Mouse (Mus musculus): ENCODE data around the gene Cyp11a1.

Gene Cyp11a1

DNA sequence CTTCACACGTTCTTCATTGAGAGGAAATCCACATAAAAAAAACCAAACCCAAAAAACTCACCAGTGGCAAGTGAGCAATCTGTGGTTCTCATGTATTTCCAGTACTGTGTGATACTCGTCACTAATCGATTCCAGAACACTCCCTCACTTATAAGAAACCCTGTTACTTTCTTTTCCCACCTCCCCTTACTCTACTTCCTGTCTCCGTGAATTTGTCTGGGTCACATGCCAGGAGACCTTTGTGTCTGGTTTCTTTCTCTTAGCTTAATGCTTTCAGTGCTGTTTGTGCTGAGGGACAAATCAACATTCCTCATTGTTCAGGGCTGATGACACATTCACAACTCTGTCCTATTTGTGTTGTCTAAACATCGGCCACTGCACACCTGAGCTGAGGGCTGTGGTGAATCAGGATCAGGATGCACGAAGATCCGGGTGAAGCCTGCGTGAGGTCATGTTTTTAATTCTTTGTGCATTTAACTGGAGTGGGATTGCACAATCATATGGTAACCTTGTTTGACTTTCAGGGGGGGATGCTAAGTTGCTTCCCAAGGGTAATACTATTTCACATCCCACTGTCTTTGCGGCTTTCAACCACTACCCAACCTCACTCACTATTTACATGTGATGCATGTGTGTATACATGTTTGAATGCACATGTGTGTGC lies 33.3 kb upstream of the Cyp11a1 start:
- no peak for DNase-seq (ENCODE audit: low spot score in 2 of 2)

DNA sequence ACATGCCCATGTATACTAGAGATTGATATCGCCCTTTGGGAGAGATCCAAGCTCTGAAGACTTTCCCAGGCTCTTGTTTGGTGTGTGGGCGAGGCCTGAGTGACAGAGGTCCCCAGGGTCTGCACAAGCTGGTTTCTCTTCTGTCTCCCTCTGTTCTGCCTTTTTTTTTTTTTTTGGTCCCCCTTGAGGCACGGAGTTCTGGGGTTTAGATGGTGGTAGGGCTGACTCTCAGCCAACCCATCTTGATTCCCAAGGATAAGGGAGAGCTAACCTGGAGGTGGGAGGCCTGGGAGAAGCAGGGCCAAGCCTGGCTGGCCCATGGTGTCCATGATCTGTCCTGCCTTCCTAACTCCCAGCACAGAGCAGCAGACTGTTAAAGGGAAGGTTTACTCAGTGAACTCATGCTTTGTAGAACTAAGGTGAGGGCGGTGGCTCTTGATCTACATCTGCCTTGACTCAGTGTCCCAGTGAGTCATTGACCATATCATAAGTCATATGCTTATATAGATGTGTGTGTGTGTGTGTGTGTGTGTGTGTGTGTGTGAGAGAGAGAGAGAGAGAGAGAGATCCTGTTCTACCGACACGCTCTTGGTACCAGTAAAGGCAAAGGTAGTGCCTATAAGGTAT lies 32.7 kb upstream of the Cyp11a1 start:
- no peak for DNase-seq (ENCODE audit: low spot score in 2 of 2)

DNA sequence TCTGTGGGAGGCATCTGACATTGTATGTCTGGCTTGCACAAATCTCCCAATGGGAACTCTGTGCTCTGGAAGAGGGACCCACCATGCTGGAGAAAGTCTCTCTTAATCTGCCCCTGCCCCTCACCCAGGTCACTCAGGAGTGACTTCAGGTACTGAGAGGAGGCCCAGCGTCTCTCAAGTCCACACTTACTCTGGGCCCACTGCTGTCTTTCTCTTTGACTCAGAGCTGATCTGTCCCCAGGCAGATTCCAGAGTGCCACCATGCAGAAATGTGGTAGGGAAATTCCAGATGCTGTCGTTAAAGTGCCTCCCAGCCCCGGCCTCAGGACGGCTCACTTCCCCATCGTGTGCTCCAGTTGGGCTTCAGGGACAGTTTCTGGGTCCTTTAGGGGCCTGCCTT lies 32.0 kb upstream of the Cyp11a1 start:
- no peak for DNase-seq (ENCODE audit: low spot score in 2 of 2)

GRCm38 (mm10) chr9:57975200-57975821 lies 30.9 kb upstream of the Cyp11a1 start:
- no peak for DNase-seq (ENCODE audit: low spot score in 2 of 2)

- no peak for DNase-seq (ENCODE audit: low spot score in 2 of 2)
Observed at GRCm38 (mm10) chr9:57978025-57978424, 28.2 kb upstream of the Cyp11a1 start.

GRCm38 (mm10) chr9:57978858-57979257 lies 27.4 kb upstream of the Cyp11a1 start:
- DNase-seq (ENCODE audit: low spot score in 2 of 2) = no peak

- no peak for DNase-seq (ENCODE audit: low spot score in 2 of 2)
Observed at GRCm38 (mm10) chr9:57980570-57980969, 25.6 kb upstream of the Cyp11a1 start.

DNA sequence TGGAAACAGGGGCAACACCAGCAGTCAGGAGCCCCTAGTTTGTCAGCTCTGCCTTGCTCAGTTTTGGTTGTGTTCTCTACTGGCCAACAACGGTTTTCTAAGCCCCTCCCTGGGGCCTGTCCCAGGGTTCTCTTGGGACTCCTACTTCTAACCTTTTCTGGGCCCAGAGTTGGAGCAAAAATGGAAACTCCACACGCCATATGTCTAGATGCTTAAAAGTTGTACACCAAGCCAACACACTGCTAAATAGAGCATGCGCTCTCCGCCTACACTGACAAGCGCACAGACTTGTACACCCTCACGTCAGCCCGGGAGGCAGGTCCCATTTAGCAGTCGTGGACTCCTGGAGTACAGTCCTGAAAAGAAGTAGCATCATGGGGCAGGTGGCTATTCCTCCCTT lies 20.9 kb upstream of the Cyp11a1 start:
- no peak for DNase-seq (ENCODE audit: low spot score in 2 of 2)

- no peak for DNase-seq (ENCODE audit: low spot score in 2 of 2)
Observed at GRCm38 (mm10) chr9:57986293-57986692, 19.9 kb upstream of the Cyp11a1 start.

GRCm38 (mm10) chr9:57988098-57988497 lies 18.1 kb upstream of the Cyp11a1 start:
- DNase-seq (ENCODE audit: low spot score in 2 of 2) = peak in 1 of 2 experiments; percentile 48

DNA sequence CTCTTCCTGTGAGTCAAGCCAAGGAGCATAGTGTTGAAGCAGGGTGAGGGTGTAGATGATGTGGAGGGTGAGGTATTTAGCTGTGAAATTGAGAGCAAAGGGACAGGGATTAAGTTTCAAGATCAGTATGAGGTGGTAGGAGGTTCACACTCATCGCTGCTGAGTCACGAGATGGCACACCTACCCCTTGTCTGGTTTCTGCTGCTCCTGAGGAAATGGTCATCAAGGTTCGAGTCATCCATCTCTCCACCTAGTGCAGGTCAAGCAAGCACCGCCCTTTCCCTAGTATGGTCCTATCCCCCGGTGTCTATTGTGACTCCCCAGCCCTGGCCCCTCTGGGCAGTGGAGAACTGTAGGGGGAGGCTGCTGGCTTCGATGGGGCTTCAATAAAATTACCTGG lies 16.9 kb upstream of the Cyp11a1 start:
- DNase-seq (ENCODE audit: low spot score in 2 of 2) = no peak

- DNase-seq (ENCODE audit: low spot score in 2 of 2) = no peak
Observed at GRCm38 (mm10) chr9:57990438-57991110, 15.6 kb upstream of the Cyp11a1 start.

- no peak for DNase-seq (ENCODE audit: low spot score in 2 of 2)
Observed at GRCm38 (mm10) chr9:57992060-57992459, 14.2 kb upstream of the Cyp11a1 start.

DNA sequence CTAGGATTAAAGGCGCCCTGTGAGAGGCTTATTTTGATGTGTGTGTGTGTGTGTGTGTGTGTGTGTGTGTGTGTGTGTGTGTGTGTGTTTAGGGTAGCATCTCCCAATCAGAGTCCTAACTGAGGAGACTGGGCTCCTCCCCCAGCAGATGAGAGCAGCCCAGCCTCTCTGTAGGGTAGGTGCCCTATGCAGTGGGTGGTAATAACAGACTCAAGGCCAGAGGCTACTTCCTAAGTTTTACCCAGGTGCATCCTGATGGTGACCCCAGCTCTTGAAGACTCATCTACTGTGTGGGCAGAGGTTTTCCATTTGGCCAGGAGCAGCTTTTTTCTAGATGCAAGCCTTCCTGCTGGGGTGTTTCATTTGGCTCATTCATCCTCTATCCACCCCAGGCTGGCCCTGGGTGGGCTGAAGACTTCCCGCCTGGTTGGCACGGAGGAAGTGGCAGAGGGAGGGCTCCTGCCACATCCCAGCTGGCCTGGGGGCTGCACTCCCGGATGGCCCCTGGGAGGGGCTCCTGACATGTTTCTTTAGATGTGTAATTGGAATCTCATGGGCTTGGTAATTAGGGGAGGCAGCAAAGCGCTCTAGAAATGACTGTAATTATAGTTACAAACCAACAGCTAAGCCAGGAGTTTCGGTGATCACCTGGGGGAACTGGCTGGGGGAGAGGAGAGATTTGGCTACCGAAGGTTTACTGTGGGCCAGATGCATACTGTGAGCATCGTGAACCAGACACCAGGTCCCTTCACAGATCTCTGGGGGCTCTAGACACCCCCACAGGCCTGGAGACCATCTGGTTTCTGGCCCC lies 13.2 kb upstream of the Cyp11a1 start:
- no peak for DNase-seq (ENCODE audit: low spot score in 2 of 2)

- DNase-seq (ENCODE audit: low spot score in 2 of 2) = no peak
Observed at GRCm38 (mm10) chr9:57995282-57995681, 10.9 kb upstream of the Cyp11a1 start.

- DNase-seq (ENCODE audit: low spot score in 2 of 2) = no peak
Observed at GRCm38 (mm10) chr9:57997511-57998031, 8.6 kb upstream of the Cyp11a1 start.

DNA sequence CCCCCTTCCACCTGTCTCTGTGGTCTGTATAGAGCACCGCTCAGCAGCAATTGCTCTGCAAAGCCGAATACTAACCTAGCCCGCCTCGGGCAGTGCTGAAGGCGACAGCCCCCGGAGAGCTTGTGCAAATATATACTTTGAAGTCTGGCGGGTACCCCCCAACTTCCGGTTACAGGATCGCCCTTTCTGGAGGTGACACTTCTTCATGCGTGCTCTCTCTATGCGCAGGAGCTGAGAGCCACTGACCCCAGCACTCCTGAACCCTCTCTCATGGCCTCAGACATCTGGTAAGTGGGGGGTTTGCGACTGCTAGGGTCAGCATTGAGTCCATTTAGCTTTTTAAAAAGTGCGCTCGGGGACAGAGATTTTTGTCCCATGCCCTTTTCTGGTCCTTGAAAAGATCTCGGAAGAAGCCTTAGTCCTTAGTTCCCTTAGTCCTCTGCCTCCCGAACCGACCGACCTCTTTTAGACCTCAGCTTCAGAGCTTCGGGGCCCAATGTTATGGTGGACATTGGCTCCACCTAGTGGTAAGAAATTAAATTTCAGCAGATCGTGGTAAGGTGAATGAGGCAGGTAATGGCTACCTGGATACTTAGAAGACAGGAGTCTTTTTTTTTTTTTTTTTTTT lies 8.1 kb upstream of the Cyp11a1 start:
- peak in 1 of 2 experiments; percentile 39 for DNase-seq (ENCODE audit: low spot score in 2 of 2)

- peak in 1 of 2 experiments; percentile 56 for DNase-seq (ENCODE audit: low spot score in 2 of 2)
Observed at GRCm38 (mm10) chr9:57998685-57999084, 7.5 kb upstream of the Cyp11a1 start.

DNA sequence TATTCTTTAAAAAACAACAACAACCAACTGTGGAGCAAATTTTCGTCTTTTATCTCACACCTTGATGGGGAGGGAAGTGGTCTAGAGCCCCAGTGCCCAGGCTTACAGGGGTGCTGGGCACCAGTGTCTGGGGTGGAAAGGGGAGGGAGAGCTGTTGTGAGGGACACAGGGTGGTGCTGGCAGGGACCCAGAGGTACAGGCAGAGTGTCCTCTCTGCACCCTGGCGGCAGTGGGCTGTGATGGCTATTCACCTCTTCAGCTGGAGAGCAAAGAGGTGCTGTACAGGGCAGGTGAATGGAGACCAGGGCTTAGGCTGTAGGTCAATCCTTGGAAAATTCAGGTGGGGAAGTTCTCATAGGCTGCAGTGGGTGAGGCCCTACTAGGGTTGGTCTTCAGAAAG lies 6.5 kb upstream of the Cyp11a1 start:
- peak in 1 of 2 experiments; percentile 56 for DNase-seq (ENCODE audit: low spot score in 2 of 2)

GRCm38 (mm10) chr9:58003272-58003671 lies 2.9 kb upstream of the Cyp11a1 start:
- DNase-seq (ENCODE audit: low spot score in 2 of 2) = no peak

Measured in spleen, postnatal 4 days (tissue).